Mouse (Mus musculus): ENCODE results near the gene Mb. TPM values are rescaled to one million over a fixed set of nuclear protein-coding genes. Genes with fewer than 3 reads are reported as not detected.
A peak's percentile ranks its signal among the peaks of the same experiment; 100 is the strongest.

Mb gene
- total RNA-seq (2021), result under 1 TPM; 0.42 to 0.46 TPM
- long read RNA-seq, result 0 reads

DNA sequence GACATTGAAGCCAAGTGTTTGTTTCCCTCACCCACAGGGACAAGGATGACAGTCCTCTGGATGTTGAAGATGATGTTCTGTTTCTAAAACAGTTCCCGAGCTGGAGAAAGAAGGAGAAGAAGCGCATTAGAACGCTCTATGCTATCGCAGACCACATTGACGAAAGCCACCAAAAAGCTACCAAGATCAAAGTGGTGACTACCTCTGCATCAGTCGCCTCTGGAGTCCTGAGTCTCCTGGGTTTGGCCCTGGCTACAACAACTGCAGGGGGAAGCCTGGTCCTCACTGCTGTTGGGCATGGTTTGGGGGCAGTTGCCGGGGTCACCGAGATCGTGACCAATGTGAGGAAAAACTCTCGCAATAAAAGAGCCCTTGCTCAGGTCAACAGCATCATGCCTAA, at the start of gene Mb:
Gene Mb, minus strand, starts transcription at position 101 of the 400 bp plus-strand sequence.
- no peak for DNase-seq (ENCODE audit: low spot score in 2 of 2)

DNA sequence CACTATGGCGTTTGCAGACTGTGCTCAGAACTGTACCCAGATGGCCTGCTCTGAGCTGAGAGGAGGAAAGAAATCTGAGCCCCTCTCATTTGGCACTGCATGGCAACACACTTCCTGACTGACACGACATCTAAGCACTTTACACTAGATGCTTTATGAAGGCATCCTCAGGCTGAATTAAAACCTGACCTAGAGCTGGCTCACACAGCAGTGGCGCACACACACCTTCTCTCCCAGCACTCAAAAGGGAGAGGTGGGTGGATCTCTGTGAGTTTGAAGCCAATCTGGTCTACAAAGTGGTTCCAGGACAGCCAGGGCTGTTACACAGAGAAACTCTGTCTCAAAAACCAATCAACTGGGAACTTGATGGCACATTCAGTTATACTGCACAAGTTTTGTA, 49.3 kb upstream of the Mb start:
- peak in 1 of 2 experiments; percentile 51 for DNase-seq (ENCODE audit: low spot score in 2 of 2)

DNA sequence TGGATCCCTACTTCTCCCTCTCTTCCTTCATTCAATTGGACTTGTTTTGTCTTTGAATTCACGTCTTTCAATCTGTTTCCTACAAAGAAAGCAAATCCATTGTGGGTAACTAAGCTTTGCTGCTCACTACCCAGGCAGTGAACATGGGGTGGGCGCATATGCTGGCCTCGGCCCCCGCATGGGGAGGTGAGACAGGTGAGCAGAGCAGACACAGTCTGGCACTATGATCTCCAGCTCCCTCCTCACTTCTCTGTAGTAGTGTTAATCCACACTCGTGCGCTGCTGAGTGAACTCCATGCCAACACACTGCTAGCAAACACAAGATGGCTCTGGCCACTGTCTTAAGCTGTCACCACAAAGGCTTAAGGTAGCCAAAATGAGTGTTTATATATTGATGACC, 46.9 kb upstream of the Mb start:
- no peak for DNase-seq (ENCODE audit: low spot score in 2 of 2)

DNA sequence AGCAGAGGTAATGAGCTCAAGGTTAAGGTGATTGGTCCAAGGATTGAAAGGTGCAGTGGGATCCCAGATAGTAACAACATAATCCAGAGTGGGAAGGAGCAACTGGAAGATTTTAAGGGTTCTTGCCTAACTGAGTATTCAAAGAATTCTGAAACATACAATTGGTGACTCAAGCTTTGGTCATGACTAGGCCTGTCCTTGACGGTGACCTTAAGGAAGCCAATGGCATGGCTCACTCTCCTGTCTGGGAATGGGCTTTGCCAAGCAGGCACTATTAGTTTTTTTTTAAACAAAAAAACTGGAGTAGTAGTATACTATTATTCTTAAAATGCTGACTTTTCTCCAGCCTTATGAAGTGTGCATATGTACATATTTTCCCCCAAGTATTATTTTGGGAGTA, 44.7 kb upstream of the Mb start:
- DNase-seq (ENCODE audit: low spot score in 2 of 2), result no peak

DNA sequence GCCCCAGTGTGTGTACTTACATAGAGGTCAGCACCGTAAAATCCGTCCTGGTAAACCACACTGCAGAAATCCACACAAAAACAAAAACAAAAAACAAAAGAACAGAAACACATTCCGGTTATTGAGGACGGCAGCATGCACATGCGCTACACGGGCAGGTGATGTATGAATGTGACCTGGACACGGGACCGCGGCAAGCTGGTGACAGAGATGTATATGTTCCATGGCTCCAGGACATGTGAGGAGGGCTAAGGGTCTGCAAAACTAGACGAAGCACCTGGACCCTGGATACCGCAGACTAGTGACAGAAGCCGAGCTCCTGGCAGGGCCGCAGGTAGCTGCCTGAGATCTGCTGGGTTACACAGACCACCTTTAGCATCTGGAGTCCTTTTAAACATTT, 44.0 kb upstream of the Mb start:
- no peak for DNase-seq (ENCODE audit: low spot score in 2 of 2)

DNA sequence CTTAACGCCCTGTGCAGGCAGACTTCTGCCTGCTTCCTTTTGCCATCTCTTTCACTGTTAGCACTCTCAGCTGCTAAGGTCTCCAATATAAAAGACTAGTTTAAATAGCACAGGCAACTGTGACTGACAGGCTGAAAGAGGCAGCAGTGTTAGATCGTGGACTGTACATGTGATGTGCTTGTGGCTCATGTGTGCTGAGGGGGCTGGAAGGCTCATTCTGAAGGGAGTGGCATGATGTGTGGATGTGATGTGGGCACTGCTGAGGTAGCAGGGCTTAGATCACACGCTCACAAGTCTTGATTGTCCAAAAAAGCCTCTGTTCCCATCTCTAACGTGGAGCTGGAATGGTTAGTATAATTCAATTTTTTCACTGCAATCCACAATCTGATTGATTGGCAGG, 40.9 kb upstream of the Mb start:
- no peak for DNase-seq (ENCODE audit: low spot score in 2 of 2)

DNA sequence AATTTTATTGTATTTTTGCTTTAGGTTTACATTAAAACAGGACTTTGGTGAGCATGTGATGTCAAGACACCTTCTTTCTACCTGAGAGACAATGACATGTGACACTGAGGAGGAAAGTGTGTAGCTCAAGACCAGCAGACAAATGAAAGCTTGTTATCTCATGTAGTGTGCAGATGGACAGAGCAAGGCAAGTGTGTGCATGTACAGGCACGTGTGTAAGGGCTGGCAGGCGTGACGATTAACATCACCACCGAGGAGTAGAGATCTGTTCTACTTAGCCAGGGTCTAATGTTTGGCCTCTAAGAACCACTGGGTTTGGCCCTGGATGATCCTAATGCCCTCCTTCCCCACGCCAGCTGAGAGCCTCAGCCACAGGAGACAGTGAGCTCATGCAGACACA, 40.1 kb upstream of the Mb start:
- DNase-seq (ENCODE audit: low spot score in 2 of 2), result no peak

DNA sequence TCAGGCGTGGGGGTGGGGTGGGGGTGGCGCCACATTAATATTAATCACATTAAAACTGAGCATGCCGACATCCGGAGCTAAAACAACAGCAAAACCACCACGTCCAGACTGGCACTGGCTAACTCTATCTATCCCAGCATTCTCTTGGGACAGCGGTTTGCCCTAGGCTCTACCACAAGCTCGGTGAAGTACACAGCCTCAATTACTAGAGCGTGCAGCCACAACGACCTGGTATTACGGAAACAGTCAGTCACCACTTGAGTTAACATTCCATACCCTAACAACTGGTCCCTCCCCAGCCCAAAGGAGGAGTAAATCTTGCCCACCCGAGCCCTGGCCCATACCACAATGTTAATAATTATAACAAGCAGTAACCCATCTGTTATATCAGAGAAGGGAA, 38.8 kb upstream of the Mb start:
- DNase-seq (ENCODE audit: low spot score in 2 of 2), result no peak

DNA sequence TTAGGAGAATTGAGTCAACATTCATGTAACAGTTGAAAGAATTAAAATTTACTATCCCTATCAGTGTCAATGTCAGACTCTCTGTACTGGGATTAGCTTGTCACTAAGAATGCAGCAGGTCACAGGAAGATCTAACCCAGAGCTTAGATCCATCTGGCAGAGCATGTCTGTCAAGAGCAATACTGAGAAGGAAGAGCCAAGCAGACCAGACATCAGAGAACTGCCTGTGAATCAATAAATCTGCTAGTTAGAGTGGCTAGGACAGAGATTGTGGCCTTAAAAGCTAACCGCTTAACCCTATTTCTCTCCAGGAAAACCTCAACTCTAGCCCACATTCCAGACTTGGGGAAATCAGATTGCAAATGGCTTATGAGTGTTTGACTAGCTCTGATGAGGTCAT, 36.0 kb upstream of the Mb start:
- DNase-seq (ENCODE audit: low spot score in 2 of 2), result no peak

DNA sequence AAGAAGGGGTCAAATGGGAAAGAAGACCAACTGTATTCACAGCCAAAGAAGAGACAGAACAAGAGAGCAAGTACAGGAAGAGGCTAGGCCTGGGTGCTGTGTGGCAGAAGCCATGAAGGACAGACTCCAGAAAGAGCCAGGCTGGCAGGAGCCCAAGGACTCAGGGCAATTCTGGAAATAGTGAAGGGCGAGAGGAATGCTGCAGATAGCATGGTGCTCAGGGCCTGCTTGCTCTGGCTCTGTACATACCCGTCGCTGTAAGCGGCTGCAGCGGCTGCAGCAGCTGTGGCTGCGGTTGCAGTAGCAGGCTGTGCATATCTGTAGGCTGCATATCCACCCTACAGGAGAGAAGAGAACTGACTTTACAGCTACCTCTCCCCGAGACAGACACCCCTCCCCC, 35.3 kb upstream of the Mb start:
- no peak for DNase-seq (ENCODE audit: low spot score in 2 of 2)

DNA sequence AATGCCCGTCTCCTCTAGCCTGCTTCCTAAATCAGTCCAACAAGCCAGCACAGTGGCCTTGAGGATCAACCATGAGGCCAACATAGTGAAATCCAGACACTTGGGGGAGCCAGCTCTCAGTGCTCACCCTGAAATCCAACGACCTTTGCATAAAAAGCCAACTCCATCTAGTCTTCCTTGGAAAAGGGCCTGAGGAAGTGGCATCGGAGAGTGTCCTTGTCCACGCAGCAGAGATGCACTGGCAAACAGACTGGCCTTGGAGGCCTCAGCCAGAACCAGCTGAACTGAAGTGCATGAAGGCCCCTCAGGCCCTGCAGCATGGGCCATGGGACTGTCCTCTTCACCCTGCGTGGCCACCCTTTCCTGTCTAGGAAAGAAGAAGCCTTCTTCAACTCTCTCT, 31.0 kb upstream of the Mb start:
- no peak for DNase-seq (ENCODE audit: low spot score in 2 of 2)

DNA sequence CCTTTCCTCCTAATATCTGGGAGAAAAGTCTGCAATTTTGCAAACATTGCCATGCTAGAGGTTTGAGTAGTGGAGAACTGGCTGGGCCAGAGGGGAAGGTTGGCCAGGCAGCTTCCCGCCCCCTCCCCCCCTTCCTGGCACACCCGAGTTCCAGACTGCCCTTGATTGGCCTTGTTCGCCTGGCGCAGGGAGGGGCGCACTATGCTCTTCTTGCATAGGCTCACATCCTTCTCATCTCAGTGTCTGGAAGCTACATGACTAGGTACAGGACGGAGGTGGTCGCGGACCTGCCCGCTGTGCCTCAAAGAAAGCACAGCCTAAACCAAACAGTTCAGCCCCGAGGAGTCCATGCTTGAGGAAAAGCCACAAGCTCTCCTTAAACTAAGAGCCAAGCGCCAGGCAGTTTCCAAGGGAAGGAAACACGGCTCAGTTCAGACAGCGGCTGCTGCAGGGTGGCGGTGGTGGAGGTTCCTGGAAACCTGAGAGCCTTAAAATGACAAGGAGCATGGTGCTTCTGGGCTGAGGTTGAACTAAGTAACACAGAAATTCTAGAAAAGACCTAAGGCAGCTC, 30.3 kb upstream of the Mb start:
- no peak for DNase-seq (ENCODE audit: low spot score in 2 of 2)

DNA sequence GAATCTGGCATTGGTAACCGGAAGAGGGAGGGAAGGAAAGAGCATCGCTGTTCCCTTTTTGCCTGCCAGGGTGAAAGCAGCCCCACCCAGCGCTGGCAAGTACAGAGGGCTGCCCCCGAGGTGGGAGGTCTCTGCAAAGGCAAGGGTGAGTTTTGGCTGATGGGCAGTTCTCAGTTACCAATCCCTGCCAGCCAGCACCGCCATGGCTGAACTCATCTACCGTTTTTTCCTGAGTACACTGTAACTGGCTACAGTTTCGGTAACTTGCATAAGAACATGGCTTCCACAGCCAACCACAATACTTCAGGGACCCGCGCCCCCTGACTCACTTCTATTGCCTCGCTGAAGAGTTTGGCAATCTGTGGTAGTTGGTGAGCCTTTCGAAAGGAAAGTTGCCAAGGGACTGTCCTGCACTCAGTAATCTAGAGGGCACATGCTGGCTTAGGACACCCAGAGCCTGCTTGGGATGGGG, 29.5 kb upstream of the Mb start:
- DNase-seq (ENCODE audit: low spot score in 2 of 2), result no peak

DNA sequence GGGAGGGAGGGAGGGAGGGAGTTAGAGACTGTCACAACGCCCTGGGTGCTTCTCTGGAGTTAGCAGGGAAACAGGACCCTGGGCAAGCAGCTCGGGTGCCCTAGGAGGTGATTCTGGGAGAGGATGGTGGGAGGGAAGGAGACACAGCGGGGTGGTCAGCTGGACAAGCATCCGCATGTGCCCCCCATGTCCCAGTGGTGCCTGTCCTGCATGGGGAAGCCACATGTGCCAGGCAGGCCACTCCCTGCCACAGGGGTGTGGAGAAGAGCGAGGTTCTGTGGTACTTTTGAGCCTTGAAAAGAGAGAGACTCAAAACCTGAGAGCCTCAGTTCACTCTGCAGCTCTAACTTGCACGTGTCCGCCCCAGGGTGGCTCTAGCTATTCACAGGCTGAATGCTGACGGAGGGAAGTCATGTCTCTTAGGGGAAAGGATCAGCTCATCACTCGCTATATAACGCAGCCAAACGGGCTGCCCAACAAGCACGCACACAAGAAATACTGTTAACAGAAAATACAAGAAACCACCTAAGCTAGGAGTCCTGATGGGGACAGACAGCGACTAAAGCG, 28.9 kb upstream of the Mb start:
- DNase-seq (ENCODE audit: low spot score in 2 of 2), result no peak

DNA sequence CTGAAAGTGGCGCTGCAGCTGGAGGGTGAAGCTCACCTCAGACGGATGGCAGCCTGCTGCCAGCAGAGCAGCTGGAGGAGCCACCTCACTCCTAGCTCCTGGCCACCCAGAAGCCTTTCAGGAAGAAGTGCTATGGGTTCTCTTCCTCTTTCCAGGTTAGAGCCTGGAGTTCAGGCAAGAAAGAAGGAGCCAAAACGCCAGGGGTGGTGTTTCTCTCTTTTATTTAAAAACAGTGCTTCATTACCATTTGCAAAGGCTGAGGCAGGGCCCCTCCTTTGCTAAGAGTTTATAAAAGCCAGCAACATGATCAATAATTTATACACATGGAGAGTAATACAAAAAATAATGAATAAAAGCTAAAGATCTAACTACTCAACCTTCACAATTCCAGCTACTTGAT, 28.3 kb upstream of the Mb start:
- no peak for DNase-seq (ENCODE audit: low spot score in 2 of 2)

DNA sequence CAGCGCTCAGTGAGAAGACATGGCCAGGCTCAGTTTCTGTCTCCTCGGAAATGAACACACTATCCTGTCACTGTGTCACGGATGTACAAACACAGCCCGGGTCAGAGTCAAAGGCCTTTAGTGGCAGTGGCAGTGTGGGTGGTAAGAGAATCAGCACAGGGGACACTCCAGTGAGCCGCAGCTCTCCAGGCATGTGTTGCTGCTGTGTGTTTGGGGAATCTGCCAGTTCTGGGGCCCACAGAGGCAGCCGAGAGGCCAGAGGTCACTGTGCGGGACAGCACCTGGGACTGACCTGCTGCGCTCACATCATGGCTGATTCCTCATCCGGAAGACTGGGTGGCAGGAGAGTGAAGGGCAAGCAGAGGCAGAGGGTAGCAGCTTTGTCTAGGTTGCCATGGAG, 27.4 kb upstream of the Mb start:
- no peak for DNase-seq (ENCODE audit: low spot score in 2 of 2)

DNA sequence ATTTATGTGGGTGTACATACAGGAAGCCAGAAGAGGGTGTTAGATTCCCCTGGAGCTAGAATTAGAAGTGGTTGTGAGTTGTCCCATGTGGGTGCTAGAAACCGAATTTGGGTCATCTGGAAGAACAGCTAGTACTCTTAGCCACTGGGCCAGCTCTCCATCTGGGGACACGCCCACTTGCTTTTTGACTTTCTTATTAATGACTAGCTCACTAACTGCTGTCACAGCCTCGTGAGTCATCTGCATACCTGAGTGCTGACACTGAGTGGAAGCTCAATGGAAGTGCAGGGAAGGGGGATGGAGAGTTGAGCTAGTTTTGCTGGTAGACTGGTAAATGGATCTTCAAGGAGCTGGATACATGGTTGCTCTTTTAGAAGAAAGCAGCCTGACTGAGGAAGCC, 26.1 kb upstream of the Mb start:
- no peak for DNase-seq (ENCODE audit: low spot score in 2 of 2)

DNA sequence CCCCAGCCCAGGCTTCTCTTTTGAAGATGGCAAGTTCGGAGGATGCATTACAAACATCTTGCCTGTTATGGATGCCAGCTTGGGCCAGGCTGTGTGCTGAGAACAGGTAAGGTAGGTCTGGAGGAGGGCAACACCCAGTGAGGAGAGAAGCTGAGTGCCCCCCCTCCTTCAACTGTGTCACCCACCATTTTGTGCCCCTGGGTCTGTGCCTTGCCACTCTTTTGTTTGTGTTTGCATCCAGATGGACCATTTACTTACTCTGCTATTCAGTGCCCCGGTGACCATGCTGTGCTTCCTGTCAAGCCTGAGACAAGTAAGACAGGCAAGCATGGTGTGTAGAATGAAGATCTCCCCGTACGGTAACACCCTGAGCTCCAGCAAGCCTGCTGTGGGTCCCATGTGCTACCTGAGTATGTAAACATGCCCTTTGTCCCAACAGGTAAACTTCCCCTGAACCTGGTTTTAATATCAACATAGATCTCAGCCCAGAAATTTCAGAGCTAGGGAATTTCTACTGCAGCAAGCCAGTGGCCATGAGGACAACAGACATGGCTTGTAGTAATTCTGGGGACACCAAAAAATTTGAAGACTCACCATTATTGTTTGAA, 22.2 kb upstream of the Mb start:
- no peak for DNase-seq (ENCODE audit: low spot score in 2 of 2)

DNA sequence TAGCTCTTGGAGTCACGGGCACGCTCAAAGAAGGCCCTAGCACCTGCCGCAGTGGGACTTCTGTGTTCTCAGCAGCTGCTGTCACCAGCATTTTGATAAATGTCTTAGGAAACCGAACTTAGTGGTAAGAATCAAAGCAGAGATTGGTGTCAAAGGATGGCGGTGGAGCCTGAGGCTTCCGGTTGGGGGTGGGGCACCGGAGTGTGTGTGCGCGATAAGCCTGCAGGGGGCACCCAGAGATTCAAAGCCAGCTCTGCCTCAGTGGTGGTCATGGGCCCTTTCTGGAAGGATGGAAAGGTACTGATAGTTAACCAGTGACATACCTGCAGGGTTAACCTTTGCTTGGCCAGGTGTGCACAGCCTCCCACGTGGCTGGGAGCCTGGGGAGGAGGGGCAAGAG, 21.0 kb upstream of the Mb start:
- no peak for DNase-seq (ENCODE audit: low spot score in 2 of 2)

DNA sequence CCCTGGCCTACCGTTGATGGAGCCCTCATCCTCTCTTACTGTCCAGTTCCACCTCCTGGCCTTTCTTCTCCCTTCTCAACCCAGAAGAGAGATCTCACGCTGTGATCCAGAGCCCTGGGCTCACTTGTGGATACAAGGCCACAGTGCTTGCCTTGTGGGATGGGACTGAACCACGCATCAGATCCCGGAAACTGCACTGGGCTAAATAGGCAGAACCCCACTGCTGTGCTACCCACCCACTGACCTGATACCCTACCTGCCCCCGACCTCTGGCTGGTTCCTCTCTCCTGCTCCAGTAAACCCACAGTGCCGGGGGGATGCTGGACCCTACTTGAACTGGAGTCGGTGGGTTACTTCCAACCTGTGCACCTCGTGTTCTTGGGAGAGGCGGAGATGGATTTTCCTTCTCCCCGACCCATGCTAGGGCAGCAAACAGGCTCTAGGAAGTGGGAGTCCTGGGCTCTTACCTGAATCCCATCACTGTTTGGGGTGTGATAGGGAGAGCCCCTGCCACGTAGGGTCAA, 20.3 kb upstream of the Mb start:
- no peak for DNase-seq (ENCODE audit: low spot score in 2 of 2)

DNA sequence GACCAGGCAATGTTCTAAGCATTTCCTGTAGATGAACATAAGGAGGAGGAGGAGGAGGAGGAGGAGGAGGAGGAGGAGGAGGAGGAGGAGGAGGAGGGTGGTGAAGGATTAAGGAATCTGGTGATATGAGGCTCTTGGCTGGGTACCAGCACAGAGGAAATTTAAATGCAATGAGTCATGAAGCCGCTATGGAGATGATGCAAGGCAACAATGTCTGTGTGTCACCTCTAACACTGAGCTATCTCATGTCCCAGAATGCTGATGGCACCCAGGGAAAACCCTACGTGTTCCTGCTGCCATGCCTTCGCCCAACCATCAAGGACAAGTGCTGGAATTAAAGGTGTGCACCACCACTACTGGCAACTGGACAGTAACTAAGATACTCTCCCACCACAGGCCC, 18.5 kb upstream of the Mb start:
- peak in 1 of 2 experiments; percentile 75 for DNase-seq (ENCODE audit: low spot score in 2 of 2)

DNA sequence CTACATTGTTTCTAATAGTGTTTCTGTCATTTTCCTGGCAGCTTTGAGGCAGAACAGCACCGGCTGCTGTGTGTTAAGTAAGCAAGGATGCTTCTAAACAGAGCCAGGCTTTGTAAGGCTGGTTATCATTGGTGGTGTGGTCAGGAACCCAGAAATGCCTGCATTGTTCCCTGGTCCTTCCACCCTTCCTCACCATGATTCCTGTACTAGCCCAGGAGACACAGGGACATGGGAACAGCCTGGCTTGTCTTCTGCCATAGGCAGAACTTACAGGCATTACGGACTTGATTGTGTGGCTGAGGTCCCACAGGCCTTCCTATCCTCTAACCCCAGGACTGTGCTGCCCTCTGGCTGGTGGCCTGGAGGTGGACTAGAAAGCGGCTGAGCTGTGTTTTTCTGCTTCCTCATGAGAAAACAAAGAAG, 18.0 kb upstream of the Mb start:
- peak in 1 of 2 experiments; percentile 79 for DNase-seq (ENCODE audit: low spot score in 2 of 2)

DNA sequence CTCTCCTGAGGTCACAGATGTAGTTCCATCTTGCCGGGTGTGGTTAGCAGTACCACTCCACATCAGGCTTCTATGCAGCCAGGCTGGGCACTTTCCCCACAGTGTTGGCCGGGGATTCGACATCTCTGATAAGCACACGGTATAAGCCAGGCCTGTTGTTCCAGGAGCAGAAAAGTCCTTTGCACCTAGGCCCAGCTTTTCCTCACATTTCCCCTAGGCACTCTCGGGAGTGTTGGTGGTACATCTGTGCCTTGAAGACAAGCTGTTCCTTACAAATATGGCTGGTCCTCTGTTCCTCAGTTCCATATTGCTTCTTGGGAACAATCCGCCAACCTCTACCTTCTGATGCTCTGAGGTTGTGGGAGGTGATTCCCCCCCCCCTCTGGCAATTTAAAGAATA, 15.8 kb upstream of the Mb start:
- DNase-seq (ENCODE audit: low spot score in 2 of 2), result peak in 1 of 2 experiments; percentile 78

Measured in layer of hippocampus, adult 18-20 months (tissue).